Mouse (Mus musculus) liver, embryonic 11.5 days (tissue): Measurements from ENCODE around the gene Mpz. TPM values are rescaled to one million over a fixed set of nuclear protein-coding genes. Genes with fewer than 3 reads are reported as not detected.

Experiments
- ATAC-seq: fragments of 200-750 bp; cut with Nextera tagmentation; replicated peaks from 2 replicates; pipeline ENCODE4 v1.8.0; 2017; ENCODE audit warnings: moderate number of reproducible peaks, mild to moderate bottlenecking, moderate TSS enrichment, moderate library complexity; ENCODE audit not compliant: low FRiP score
- DNase-seq: peaks from one replicate; pipeline ENCODE4 v3.0.0-alpha.2; 2017; ENCODE audit warnings: low spot score
- H3K27ac ChIP-seq: fragments of 300-500 bp; sonication (generic); 2 replicates; pipeline ENCODE4 v1.5.1; 2014; ENCODE audit warnings: mild to moderate bottlenecking, low read depth, low read length, control low read depth
- H3K27me3 ChIP-seq: fragments of 300-500 bp; sonication (generic); replicated peaks from 2 replicates; pipeline ENCODE4 v1.6.1; 2014; ENCODE audit warnings: low read length, mixed read lengths; ENCODE audit not compliant: control insufficient read depth, insufficient read depth
- H3K36me3 ChIP-seq: fragments of 300-500 bp; sonication (generic); 2 replicates; pipeline ENCODE4 v1.6.1; 2014; ENCODE audit warnings: mild to moderate bottlenecking, low read length, moderate library complexity, mixed read lengths; ENCODE audit not compliant: control insufficient read depth, insufficient read depth
- H3K4me1 ChIP-seq: fragments of 300-500 bp; sonication (generic); replicated peaks from 2 replicates; pipeline ENCODE4 v1.6.1; 2014; ENCODE audit warnings: low read length, mixed read lengths; ENCODE audit not compliant: control insufficient read depth, insufficient read depth
- H3K4me2 ChIP-seq: fragments of 300-500 bp; sonication (generic); 2 replicates; pipeline ENCODE4 v1.6.1; 2014; ENCODE audit warnings: mild to moderate bottlenecking, control low read depth, moderate library complexity
- H3K4me3 ChIP-seq: fragments of 300-500 bp; sonication (generic); 2 replicates; pipeline ENCODE4 v1.5.1; 2014; ENCODE audit warnings: low read depth, low read length, control low read depth
- H3K9ac ChIP-seq: fragments of 300-500 bp; sonication (generic); 2 replicates; pipeline ENCODE4 v1.6.1; 2014; ENCODE audit warnings: low read depth, low read length, control low read depth
- H3K9me3 ChIP-seq: fragments of 300-500 bp; sonication (generic); 2 replicates; pipeline ENCODE4 v1.6.1; 2016; ENCODE audit warnings: low read length, inconsistent platforms, mixed read lengths; ENCODE audit not compliant: control insufficient read depth
- WGBS: fragments of 180-500 bp; shearing (Covaris S2); extraction: QIAGEN DNeasy Blood & Tissue Kit; methylation state at CpG from one replicate; pipeline ENCODE4 v1.1.7; 2014; 5-methylcytosine and 5-hydroxymethylcytosine counted together
- polyA plus RNA-seq: library from polyadenylated mRNA; unstranded; fragments of >200 nt; fragmentation: Nextera tagmentation; extraction: Ambion mirVana; gene quantifications from 2 replicates; pipeline ENCODE4 v1.2.1, GENCODE M21; 2014

Mpz gene
- polyA plus RNA-seq, 1 experiment from 2014 or later, result not detected

GRCm38 (mm10) chr1:171168906-171169305, 18.4 kb downstream of the Mpz start:
- no peak for ATAC-seq
- no peaks in the 10 kb centered on the region for H3K27me3 ChIP-seq
- H3K4me1 ChIP-seq, result no peaks in the 10 kb centered on the region
- no peaks in the 10 kb centered on the region for H3K36me3 ChIP-seq
- H3K27ac ChIP-seq, result no peak overlapping the region
- H3K4me3 ChIP-seq, result no peak overlapping the region
- no peak overlapping the region for H3K9ac ChIP-seq
- H3K9me3 ChIP-seq, result no peaks in the 10 kb centered on the region
- WGBS, result 80% methylated on average over 12 of the region's 12 CpGs
- H3K4me2 ChIP-seq, result no peak overlapping the region
- no peak for DNase-seq

GRCm38 (mm10) chr1:171169913-171170312, 19.4 kb downstream of the Mpz start:
- Histone ChIP-seq H3K36me3 (no peaks in the 10 kb centered on the region), H3K9me3 (no peaks in the 10 kb centered on the region), H3K9ac (no peak overlapping the region), H3K27ac (no peak overlapping the region), H3K27me3 (no peaks in the 10 kb centered on the region), H3K4me3 (no peak overlapping the region), H3K4me1 (no peaks in the 10 kb centered on the region), H3K4me2 (no peak overlapping the region)
- ATAC-seq (no peak), DNase-seq (no peak)
- 51% methylated on average over 3 of the region's 3 CpGs for WGBS

GRCm38 (mm10) chr1:171171138-171171537, 20.6 kb downstream of the Mpz start:
- no peak overlapping the region for H3K9ac ChIP-seq
- 28% methylated on average over 3 of the region's 3 CpGs for WGBS
- no peak overlapping the region for H3K4me3 ChIP-seq
- ATAC-seq (no peak), DNase-seq (no peak)
- no peaks in the 10 kb centered on the region for H3K4me1 ChIP-seq
- H3K27me3 ChIP-seq, result no peaks in the 10 kb centered on the region
- no peaks in the 10 kb centered on the region for H3K36me3 ChIP-seq
- no peaks in the 10 kb centered on the region for H3K9me3 ChIP-seq
- H3K27ac ChIP-seq, result no peak overlapping the region
- H3K4me2 ChIP-seq, result no peak overlapping the region

- ATAC-seq (no peak), DNase-seq (no peak)
- H3K4me1 ChIP-seq, result no peaks in the 10 kb centered on the region
- H3K4me2 ChIP-seq, result no peak overlapping the region
- H3K27me3 ChIP-seq, result no peaks in the 10 kb centered on the region
- 94% methylated on average over 8 of the region's 8 CpGs for WGBS
- H3K4me3 ChIP-seq, result no peak overlapping the region
- no peaks in the 10 kb centered on the region for H3K36me3 ChIP-seq
- no peaks in the 10 kb centered on the region for H3K9me3 ChIP-seq
- no peak overlapping the region for H3K9ac ChIP-seq
- H3K27ac ChIP-seq, result no peak overlapping the region
Observed at GRCm38 (mm10) chr1:171172779-171173178, 22.3 kb downstream of the Mpz start.

- no peak overlapping the region for H3K4me2 ChIP-seq
- H3K36me3 ChIP-seq, result no peaks in the 10 kb centered on the region
- WGBS, result 80% methylated on average over 5 of the region's 5 CpGs
- no peak overlapping the region for H3K9ac ChIP-seq
- H3K4me1 ChIP-seq, result no peaks in the 10 kb centered on the region
- DNase-seq, result no peak
- no peaks in the 10 kb centered on the region for H3K9me3 ChIP-seq
- H3K27ac ChIP-seq, result no peak overlapping the region
- no peak overlapping the region for H3K4me3 ChIP-seq
- no peak for ATAC-seq
- H3K27me3 ChIP-seq, result 0 out of 2 replicates have a peak, but pooled peaks cover 2% of the 10 kb centered on the region
Observed at GRCm38 (mm10) chr1:171179487-171180171, 29.1 kb downstream of the Mpz start.

- H3K27me3 ChIP-seq, result no peaks in the 10 kb centered on the region
- no peak overlapping the region for H3K27ac ChIP-seq
- H3K4me3 ChIP-seq, result no peak overlapping the region
- no peaks in the 10 kb centered on the region for H3K36me3 ChIP-seq
- no peaks in the 10 kb centered on the region for H3K9me3 ChIP-seq
- H3K4me1 ChIP-seq, result no peaks in the 10 kb centered on the region; the same call in 1 of the 2 replicates
- H3K4me2 ChIP-seq, result no peak overlapping the region
- no peak overlapping the region for H3K9ac ChIP-seq
- WGBS, result 83% methylated on average over 3 of the region's 3 CpGs
- no peak for ATAC-seq
- no peak for DNase-seq
Observed at GRCm38 (mm10) chr1:171183025-171183424, 32.5 kb downstream of the Mpz start.

- no peak for DNase-seq
- ATAC-seq, result no peak
- H3K4me2 ChIP-seq, result no peak overlapping the region
- peaks cover 3% of the 10 kb centered on the region; the same call in 1 of the 2 replicates for H3K4me1 ChIP-seq
- WGBS, result 34% methylated on average over 3 of the region's 3 CpGs
- H3K27ac ChIP-seq, result no peak overlapping the region
- no peaks in the 10 kb centered on the region for H3K9me3 ChIP-seq
- no peaks in the 10 kb centered on the region for H3K27me3 ChIP-seq
- H3K9ac ChIP-seq, result no peak overlapping the region
- H3K36me3 ChIP-seq, result no peaks in the 10 kb centered on the region
- H3K4me3 ChIP-seq, result no peak overlapping the region
Observed at GRCm38 (mm10) chr1:171183620-171184019, 33.1 kb downstream of the Mpz start.

- Histone ChIP-seq H3K27ac (no peak overlapping the region), H3K4me3 (no peak overlapping the region), H3K9ac (no peak overlapping the region), H3K27me3 (no peaks in the 10 kb centered on the region), H3K4me2 (no peak overlapping the region), H3K9me3 (no peaks in the 10 kb centered on the region), H3K36me3 (no peaks in the 10 kb centered on the region), H3K4me1 (peaks cover 3% of the 10 kb centered on the region; the same call in 1 of the 2 replicates)
- ATAC-seq, result no peak
- DNase-seq, result no peak
- WGBS, result 44% methylated on average over 7 of the region's 7 CpGs
Observed at GRCm38 (mm10) chr1:171184314-171184713, 33.8 kb downstream of the Mpz start.

- no peak for DNase-seq
- Histone ChIP-seq H3K27ac (no peak overlapping the region), H3K4me3 (no peak overlapping the region), H3K9ac (no peak overlapping the region), H3K9me3 (no peaks in the 10 kb centered on the region), H3K4me1 (peaks cover 8% of the 10 kb centered on the region; the same call in 1 of the 2 replicates), H3K4me2 (no peak overlapping the region), H3K36me3 (no peaks in the 10 kb centered on the region), H3K27me3 (no peaks in the 10 kb centered on the region)
- ATAC-seq, result no peak
- 62% methylated on average over 8 of the region's 8 CpGs for WGBS
Observed at GRCm38 (mm10) chr1:171185655-171186054, 35.1 kb downstream of the Mpz start.
